Mouse (Mus musculus) megakaryocyte, adult 5-6 weeks (primary cell): ENCODE data around the gene Acyp2. TPM values are rescaled to one million over a fixed set of nuclear protein-coding genes. Genes with fewer than 3 reads are reported as not detected.
"Not testable (repeated sequence)": the region's sequence is repeated elsewhere in the genome, so short reads cannot be mapped to it uniquely, and the experiment has no call there.

Experiments
- ATAC-seq: 2 replicates; pipeline ENCODE4 v1.8.0; 2016; ENCODE audit warnings: mild to moderate bottlenecking, inconsistent platforms; ENCODE audit not compliant: poor library complexity, severe bottlenecking
- total RNA-seq, 2 experiments: library from RNA; stranded (forward) in 1 of 2; stranded (reverse) in 1 of 2; fragments of 153-499, 151-499 nt in 1 of 2; fragments of 221-1000, 200-1000 nt in 1 of 2; gene quantifications; 2 replicates each; pipeline versions ENCODE4 v1.2.3 to v1.2.4; 2015 to 2017

Gene Acyp2
- 0.59 and 1.9 TPM in 2 replicates for total RNA-seq (2015)
- total RNA-seq (2017), result 1.6 and 2.6 TPM in 2 replicates

DNA sequence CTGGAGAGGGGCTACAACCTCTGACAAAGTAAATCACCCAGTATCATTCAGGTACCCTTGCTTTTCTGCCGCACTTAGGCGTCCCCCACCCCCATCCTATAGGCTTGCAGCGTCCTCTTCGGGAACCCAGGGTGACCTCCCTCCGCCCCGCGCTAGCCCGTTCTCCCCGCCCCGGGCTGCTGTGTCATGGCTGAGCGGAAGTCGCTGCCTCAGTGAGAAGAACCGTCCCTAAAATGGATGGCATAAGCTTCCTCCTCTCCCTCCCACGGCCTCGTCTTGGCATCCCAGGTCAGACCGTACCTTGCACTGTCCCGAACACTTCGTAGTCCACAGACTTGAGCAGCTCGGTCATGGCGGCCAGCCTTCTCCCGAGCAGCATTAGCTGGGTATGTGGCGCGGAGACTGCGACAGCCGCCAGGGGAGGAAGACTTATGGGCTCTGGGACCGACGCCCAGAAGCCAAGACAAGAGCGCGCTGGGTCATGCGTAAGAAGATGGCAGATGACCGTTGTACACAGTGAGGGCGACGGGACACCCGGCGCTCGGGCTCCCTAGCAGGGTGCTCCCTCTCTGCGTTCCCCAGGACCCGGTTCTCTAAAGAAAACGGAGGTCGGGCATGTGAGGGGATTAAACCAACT, at the start of gene Acyp2:
Gene Acyp2, minus strand, starts transcription at position 587 of the 637 bp plus-strand sequence.
- peak; percentile 99 for ATAC-seq

GRCm38 (mm10) chr11:30689421-30689820, 40.0 kb upstream of the Acyp2 start:
- no peak for ATAC-seq

DNA sequence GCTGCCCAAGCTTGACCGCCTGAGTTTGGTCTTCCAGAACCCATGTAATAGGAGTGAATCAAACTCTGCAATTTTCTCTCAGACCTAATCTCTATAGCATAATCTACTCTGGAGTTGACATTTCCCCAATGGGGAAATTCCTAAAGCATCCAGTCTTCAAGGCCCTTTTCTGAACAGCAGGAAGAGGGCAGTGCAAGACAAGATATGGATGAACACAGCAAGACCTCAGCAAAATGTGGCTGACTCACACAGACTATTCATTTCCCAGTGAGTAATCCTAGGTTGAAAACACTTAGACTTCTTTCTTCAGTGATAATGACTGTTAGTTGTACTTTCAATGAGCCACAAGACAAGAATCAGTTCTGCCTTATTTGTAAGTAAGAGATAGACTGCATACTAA, 26.7 kb upstream of the Acyp2 start:
- peak; percentile 35; the same call in 1 of the 2 replicates for ATAC-seq

GRCm38 (mm10) chr11:30672719-30673118, 23.3 kb upstream of the Acyp2 start:
- no peak for ATAC-seq

- no peak for ATAC-seq
These were observed 13.6 kb upstream of the Acyp2 start for GRCm38 (mm10) chr11:30663001-30663400.

DNA sequence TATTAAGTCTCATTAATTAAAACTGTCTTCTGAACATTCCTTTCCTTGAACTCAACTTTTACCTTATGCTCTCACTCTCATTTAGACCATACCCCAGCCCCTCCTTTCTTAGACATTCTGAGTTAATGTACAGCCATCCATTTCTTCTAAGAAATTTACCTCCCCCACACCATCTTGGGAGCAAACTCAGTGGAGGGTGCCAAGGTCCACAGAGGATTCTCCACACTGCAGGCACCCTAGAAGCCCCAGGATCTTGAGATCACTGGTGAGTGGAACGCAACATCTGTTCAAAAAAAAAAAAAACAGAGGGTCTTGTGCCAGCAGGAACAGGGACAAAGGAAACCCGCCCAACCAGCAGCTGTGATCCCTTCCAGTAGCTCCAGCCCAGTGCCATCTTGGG, 13.2 kb upstream of the Acyp2 start:
- no peak for ATAC-seq

DNA sequence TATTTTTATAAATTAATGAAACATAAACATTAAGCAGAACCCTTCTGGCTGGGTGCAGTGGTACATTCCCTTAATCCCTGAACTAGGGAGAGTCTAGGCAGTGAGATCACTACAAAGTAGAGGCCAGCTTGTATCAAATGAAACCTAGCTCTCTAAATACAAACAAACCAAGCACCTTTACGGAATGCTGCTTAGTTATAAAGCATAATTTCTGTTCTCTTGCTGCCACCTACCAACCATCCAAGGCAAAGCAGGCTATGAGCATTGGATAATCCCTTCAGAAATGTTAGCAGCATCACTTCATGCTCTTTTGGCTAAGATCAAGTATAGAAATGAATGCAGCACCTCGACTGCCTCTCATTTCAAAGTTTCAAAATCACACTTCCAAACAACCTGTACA, 7.7 kb upstream of the Acyp2 start:
- ATAC-seq, result 0 out of 2 replicates have a peak, but pooled peaks have one; percentile 24

DNA sequence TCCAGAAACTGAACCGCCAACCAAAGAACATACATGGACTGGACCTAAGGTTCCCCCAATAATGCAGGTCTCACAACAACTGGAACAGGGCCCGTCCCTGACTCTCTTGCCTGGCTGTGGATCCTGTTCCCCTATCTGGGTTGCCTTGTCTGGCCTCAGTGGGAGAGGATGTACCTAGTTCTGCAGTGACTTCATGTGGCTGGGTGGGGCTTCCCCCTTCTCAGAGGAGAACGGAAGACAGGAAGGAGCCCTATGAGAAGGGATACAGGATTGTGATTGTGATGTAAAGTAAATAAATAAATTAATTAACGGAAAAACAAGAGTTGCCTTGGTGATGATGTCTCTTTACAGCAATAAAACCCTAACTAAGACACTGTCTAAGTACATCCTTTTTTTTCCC, 6.7 kb upstream of the Acyp2 start:
- ATAC-seq, result no peak

- no peak for ATAC-seq
These were observed 1.0 kb upstream of the Acyp2 start for GRCm38 (mm10) chr11:30650416-30650815.

- ATAC-seq, result no peak
These were observed 13.7 kb downstream of the Acyp2 start for GRCm38 (mm10) chr11:30635674-30636073.

DNA sequence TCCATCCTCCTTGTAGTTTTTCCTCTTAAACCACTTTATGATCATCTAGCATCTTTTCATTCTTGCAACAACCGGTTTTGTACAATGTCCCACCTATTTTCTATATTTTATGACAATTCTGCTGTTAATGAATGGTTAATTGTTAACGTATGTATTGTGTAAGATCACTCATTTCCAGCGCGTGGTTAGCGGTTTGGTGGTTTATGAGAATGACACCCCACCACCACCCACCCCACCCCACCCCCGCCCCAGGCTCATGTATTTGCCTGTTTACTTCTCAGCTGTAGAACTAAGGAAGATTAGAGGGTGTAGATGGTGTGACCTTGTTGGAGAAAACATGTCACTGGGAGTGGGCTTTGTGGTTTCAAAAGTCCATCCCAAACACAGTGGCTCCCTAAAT, 18.9 kb downstream of the Acyp2 start:
- 0 out of 2 replicates have a peak, but pooled peaks have one; percentile 21 for ATAC-seq

- ATAC-seq, result no peak
These were observed 26.2 kb downstream of the Acyp2 start for GRCm38 (mm10) chr11:30623218-30623617.

DNA sequence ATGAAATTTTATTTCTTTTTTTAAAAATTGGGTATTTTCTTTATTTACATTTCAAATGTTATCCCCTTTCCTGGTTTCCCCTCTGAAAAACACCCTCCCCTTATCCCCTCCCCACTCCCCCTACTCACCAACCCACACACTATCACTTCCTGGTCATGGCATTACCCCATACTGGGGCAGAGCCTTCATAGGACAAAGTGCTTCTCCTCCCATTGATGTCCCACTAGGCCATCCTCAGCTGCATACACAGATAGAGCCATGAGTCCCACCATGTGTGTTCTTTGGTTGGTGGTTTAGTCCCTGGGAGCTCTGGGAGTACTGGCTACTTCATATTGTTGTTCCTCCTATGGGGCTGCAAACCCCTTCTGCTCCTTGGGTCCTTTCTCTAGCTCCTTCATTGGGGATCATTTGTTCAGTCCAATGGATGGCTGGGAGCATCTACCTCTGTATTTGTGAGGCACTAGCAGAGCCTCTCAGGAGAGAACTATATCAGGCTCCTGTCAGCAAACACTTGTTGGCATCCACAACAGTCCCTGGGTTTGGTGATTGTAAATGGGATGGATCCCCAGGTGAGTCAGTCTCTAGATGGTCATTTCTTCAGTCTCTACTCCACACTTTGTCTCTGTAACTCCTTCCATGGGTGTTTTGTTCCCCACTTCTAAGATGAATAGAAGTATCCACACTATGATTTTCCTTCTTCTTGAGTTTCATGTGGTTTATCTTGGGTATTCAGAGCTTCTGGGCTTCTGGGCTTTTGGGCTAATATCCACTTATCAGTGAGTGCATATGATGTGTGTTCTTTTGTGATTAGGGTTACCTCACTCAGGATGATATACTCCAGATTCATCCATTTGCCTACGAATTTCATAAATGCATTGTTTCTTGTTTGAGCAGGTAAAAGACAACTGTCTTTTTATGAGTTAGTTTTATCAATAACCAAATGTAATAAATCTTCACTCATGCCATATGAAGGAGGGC, 27.7 kb downstream of the Acyp2 start:
- not testable (repeated sequence) for ATAC-seq

GRCm38 (mm10) chr11:30618235-30618634, 31.2 kb downstream of the Acyp2 start:
- no peak for ATAC-seq

DNA sequence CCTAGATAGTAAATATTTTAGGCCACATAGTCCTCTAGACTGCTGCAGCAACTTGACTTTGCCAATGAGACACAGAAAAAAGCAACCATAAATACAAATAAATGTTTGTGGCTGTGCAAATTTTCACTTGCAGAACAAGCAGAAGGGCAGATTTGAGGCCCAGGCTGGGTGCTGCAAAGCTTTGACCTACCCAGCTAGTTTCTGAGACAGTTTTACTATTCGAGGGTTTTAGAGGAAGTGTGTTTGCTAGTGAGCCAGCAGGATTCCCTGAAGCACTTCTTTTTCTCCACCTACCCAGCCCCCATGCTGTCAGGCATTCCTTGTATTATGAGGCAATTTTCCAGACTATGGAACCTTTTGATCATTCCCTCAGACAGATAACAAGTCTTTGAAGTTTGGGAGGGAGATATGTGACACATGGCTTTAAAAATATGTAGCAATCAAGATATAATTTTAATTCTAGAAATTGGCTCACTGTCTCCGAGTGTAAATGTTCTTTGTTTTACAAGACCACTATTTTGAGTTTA, 31.8 kb downstream of the Acyp2 start:
- no peak for ATAC-seq

DNA sequence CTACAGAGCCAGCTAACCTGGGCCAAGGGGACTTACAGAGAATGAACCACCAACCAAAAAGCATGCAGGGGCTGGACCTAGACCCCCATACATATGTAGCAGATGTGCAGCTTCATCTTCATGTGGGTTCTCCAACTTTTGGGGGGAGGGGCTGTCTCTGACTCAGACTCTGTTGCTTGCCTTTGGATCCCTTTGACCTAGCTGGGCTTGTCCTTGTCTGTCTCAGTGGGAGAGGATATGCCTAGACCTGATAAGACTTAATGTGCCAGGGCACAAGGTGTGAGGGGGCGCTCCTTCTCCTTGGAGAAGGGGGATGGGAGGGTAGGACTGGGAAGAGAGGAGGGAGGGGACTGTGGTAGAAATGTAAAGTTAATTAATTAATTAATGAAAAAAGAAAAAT, 33.4 kb downstream of the Acyp2 start:
- ATAC-seq, result no peak

- ATAC-seq, result no peak
These were observed 35.4 kb downstream of the Acyp2 start for GRCm38 (mm10) chr11:30613916-30614546.

GRCm38 (mm10) chr11:30612699-30613098, 36.7 kb downstream of the Acyp2 start:
- no peak for ATAC-seq

DNA sequence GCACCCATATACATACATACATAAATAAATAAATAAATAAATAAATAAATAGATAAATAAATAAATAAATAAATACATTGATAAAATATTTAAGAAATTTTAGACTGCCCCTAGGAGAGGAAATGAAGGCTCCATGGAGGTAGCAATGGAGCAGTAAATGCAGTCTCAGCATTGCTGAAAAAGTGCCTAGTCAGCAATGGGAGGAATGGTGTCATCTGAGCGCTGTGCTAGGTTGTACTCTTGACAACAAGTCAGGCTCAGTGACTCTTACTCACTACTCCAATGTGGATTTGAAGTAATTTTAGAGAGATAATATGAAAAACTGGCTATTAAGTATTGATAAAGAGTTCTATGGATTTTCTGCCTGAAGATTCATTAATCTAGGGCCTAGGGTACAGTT, 40.1 kb downstream of the Acyp2 start:
- ATAC-seq, result no peak

- no peak for ATAC-seq
These were observed 41.5 kb downstream of the Acyp2 start for GRCm38 (mm10) chr11:30607587-30608518.
